Mouse (Mus musculus) forebrain, embryonic 12.5 days (tissue): ENCODE results near the gene Pgap3. TPM values are rescaled to one million over a fixed set of nuclear protein-coding genes. Genes with fewer than 3 reads are reported as not detected.
A peak's percentile ranks its signal among the peaks of the same experiment; 100 is the strongest.

Experiments
- ATAC-seq: fragments of 200-750 bp; cut with Nextera tagmentation; 2 replicates; pipeline ENCODE4 v1.8.0; 2017; ENCODE audit warnings: moderate TSS enrichment; ENCODE audit not compliant: low FRiP score
- H3K27ac ChIP-seq: fragments of 300-500 bp; sonication (generic); 2 replicates; pipeline ENCODE4 v1.5.1; 2016; ENCODE audit warnings: mild to moderate bottlenecking
- H3K27me3 ChIP-seq: fragments of 300-500 bp; sonication (generic); 2 replicates; pipeline ENCODE4 v1.6.1; 2016; ENCODE audit warnings: mild to moderate bottlenecking
- H3K36me3 ChIP-seq: fragments of 300-500 bp; sonication (generic); replicated peaks from 2 replicates; pipeline ENCODE4 v1.6.1; 2016; ENCODE audit warnings: mild to moderate bottlenecking
- H3K4me1 ChIP-seq: fragments of 300-500 bp; sonication (generic); 2 replicates; pipeline ENCODE4 v1.6.1; 2016
- H3K4me2 ChIP-seq: fragments of 300-500 bp; sonication (generic); 2 replicates; pipeline ENCODE4 v1.6.1; 2016; ENCODE audit warnings: mild to moderate bottlenecking, moderate library complexity
- H3K4me3 ChIP-seq: fragments of 300-500 bp; sonication (generic); replicated peaks from 2 replicates; pipeline ENCODE4 v1.5.1; 2016; ENCODE audit warnings: mild to moderate bottlenecking
- H3K9ac ChIP-seq: fragments of 300-500 bp; sonication (generic); 2 replicates; pipeline ENCODE4 v1.6.1; 2016; ENCODE audit warnings: mild to moderate bottlenecking
- H3K9me3 ChIP-seq: fragments of 300-500 bp; sonication (generic); 2 replicates; pipeline ENCODE4 v1.6.1; 2016
- WGBS: fragments of 180-500 bp; shearing (Covaris S2); methylation state at CpG from one replicate; pipeline ENCODE4 v1.1.7; 2016; 5-methylcytosine and 5-hydroxymethylcytosine counted together
- polyA plus RNA-seq: library from polyadenylated mRNA; unstranded; fragments of >200 nt; fragmentation: Nextera tagmentation; extraction: Ambion mirVana; gene quantifications from 2 replicates; pipeline ENCODE4 v1.2.1, GENCODE M21; 2016

The Pgap3 gene
- polyA plus RNA-seq, 1 experiment from 2014 or later, result 8.3 TPM

DNA sequence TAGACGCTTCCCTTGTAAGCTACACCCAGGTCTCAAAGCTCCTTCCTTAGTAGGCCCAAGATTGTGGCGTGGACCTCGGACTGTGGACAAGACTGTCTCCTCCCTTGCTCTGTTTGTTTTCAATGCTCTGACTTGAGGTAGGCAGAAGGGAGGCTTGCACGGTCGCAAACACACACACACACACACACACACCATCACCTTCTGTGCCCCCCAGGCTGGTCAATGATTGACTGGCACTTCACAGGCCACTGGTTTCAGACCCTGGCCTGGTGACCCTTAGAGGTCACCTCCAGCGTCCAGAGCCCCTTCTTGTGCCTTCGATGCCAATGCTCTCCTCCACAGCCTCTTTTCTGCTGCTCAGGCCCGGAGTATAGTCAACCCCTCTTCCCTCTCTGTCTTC, 8.6 kb upstream of the Pgap3 start:
- 56% methylated on average over 8 of the region's 8 CpGs for WGBS
- ATAC-seq, result no peak

DNA sequence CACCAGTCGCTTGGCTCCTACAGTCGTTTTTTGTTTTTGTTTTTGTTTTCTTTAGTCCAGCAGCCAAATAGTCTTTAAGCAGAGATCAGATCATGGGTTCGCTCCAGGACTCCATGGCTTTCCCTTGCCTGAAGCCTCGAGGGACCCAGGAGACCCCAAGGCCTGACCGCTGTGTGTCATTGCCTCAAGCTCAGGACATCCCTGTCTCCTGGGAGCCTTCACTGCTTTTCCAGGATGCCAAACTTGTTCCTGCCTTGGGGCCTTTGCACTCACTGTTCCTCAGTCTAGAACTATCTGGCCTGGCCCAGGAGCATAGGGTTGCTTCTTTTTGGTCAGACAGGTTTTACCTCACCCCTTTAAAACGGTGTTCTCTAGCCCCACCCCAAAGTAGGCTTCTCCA, 6.3 kb upstream of the Pgap3 start:
- ATAC-seq, result no peak
- WGBS, result 72% methylated on average over 6 of the region's 6 CpGs
- no peak overlapping the region for H3K27ac ChIP-seq
- H3K4me3 ChIP-seq, result no peak overlapping the region
- H3K4me1 ChIP-seq, result peaks cover 12% of the 10 kb centered on the region
- H3K9ac ChIP-seq, result no peak overlapping the region
- no peaks in the 10 kb centered on the region for H3K36me3 ChIP-seq
- no peak overlapping the region for H3K4me2 ChIP-seq
- H3K27me3 ChIP-seq, result peaks cover 34% of the 10 kb centered on the region
- H3K9me3 ChIP-seq, result no peaks in the 10 kb centered on the region

More for the DNA sequence above, 8.6 kb upstream of the Pgap3 start:
- H3K36me3 ChIP-seq, result no peaks in the 10 kb centered on the region
- H3K9ac ChIP-seq, result peak overlapping the region; percentile 40; the same call in 1 of the 2 replicates
- peak overlapping the region; percentile 32 for H3K4me2 ChIP-seq
- no peak overlapping the region for H3K27ac ChIP-seq
- no peaks in the 10 kb centered on the region for H3K9me3 ChIP-seq
- no peak overlapping the region for H3K4me3 ChIP-seq
- H3K4me1 ChIP-seq, result peaks cover 30% of the 10 kb centered on the region
- H3K27me3 ChIP-seq, result peaks cover 43% of the 10 kb centered on the region

DNA sequence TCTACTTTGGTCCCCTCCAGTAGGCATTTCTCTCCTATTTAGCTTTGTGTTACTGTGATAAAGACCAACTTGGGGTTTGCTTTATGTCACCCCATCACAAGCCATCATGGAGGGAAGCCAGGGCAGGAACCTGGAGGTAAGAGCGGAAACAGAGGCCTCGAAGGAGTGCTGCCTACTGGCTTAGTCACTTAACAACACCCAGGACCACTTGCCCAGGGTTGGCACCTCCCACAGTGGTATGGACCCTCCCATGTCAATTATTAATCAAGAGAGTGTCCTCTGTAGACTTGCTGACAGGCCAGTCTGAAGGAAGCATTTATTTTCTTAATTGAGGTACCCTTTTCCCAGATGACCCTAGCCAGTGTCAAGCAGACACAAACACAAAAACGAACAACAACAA, 526 bp upstream of the Pgap3 start:
- H3K27ac ChIP-seq, result peak overlapping the region; percentile 97
- H3K4me1 ChIP-seq, result peaks cover 15% of the 10 kb centered on the region
- H3K4me2 ChIP-seq, result peak overlapping the region; percentile 70
- 57% methylated on average over 3 of the region's 3 CpGs for WGBS
- ATAC-seq, result 0 out of 2 replicates have a peak, but pooled peaks have one; percentile 37
- no peaks in the 10 kb centered on the region for H3K9me3 ChIP-seq
- H3K9ac ChIP-seq, result peak overlapping the region; percentile 59
- peaks cover 17% of the 10 kb centered on the region; the same call in 1 of the 2 replicates for H3K27me3 ChIP-seq
- no peaks in the 10 kb centered on the region for H3K36me3 ChIP-seq
- H3K4me3 ChIP-seq, result peak overlapping the region; percentile 58

DNA sequence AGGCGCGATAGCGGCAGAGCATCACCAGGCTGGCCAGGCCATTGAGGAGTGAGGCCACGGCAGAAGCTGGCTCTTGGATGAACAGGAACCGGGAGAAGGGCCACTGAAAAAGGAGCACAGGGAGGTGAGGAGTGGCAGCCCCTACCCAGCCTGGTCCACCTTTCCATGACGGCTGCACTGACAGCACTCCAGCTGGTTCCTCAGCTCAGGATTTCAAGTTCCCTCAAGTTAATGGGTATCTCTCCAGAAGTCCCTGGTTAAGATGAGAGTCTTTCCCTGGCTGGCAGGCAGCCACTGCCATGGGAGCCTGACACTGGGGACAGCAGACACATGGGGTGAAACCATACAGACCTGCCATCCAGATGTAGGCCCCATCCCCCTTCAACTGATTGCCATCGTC, 2.3 kb downstream of the Pgap3 start:
- ATAC-seq, result no peak
- Histone ChIP-seq H3K4me2 (no peak overlapping the region), H3K27me3 (peaks cover 10% of the 10 kb centered on the region; the same call in 1 of the 2 replicates), H3K9ac (no peak overlapping the region), H3K9me3 (no peaks in the 10 kb centered on the region), H3K4me1 (peaks cover 31% of the 10 kb centered on the region), H3K4me3 (no peak overlapping the region), H3K27ac (no peak overlapping the region), H3K36me3 (no peaks in the 10 kb centered on the region)
- WGBS, result 87% methylated on average over 7 of the region's 7 CpGs

DNA sequence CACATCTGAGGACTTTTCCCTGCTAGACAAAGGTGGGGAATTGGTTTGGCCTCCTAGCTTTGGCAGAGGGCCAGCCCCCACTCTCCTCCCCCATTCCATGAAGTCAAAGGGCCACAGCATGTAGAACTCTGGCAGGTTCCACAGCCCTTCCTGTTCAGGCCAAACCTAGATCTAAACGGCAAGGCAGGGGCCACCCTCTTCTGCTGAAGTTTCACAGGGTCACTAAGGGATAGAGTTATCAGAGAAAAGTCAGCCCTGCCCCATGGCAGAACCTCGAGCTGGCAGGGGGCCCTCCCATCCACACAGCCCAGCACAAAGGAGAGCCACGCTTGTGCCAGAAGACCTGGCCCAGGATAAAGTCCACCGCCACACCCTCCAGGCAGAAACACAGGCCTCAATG, 5.2 kb downstream of the Pgap3 start:
- no peak overlapping the region for H3K27ac ChIP-seq
- H3K4me3 ChIP-seq, result no peak overlapping the region
- ATAC-seq, result no peak

GRCm38 (mm10) chr11:98394301-98394700, 6.0 kb downstream of the Pgap3 start:
- H3K9ac ChIP-seq, result 0 out of 2 replicates have a peak overlapping the region, but pooled peaks have one; percentile 12
- peaks cover 33% of the 10 kb centered on the region for H3K27me3 ChIP-seq
- WGBS, result 62% methylated on average over 6 of the region's 6 CpGs
- peaks cover 17% of the 10 kb centered on the region for H3K4me1 ChIP-seq
- no peak overlapping the region for H3K4me2 ChIP-seq
- no peak overlapping the region for H3K27ac ChIP-seq
- H3K4me3 ChIP-seq, result no peak overlapping the region
- H3K36me3 ChIP-seq, result no peaks in the 10 kb centered on the region
- ATAC-seq, result no peak
- no peaks in the 10 kb centered on the region for H3K9me3 ChIP-seq

More for the DNA sequence above, 5.2 kb downstream of the Pgap3 start:
- Histone ChIP-seq H3K9me3 (no peaks in the 10 kb centered on the region), H3K4me1 (peaks cover 24% of the 10 kb centered on the region), H3K4me2 (no peak overlapping the region), H3K27me3 (peaks cover 27% of the 10 kb centered on the region), H3K9ac (no peak overlapping the region), H3K36me3 (no peaks in the 10 kb centered on the region)
- 54% methylated on average over 4 of the region's 4 CpGs for WGBS

DNA sequence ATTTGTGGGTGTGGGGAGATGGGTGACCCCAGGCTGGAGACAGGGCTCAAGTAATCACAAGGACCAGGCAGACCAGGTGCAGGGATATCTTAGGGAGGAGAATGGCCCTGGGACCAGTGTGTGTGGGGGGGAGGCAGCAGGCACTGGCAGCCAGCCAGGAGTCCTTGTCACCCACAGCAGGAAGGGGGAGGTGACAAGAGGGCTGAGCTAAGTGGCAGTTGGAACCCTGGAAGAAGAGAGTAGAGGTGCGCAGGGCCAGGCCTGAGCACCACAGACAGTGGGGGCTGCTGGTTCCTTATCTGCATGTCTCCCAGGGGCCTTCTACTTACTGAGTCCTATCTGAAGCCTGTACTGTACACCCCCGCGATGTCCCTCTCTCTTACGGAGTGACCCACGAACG, 7.0 kb downstream of the Pgap3 start:
- no peaks in the 10 kb centered on the region for H3K9me3 ChIP-seq
- 76% methylated on average over 6 of the region's 6 CpGs for WGBS
- H3K27me3 ChIP-seq, result peaks cover 42% of the 10 kb centered on the region
- H3K9ac ChIP-seq, result no peak overlapping the region
- peaks cover 22% of the 10 kb centered on the region for H3K4me1 ChIP-seq
- H3K36me3 ChIP-seq, result no peaks in the 10 kb centered on the region
- H3K4me3 ChIP-seq, result no peak overlapping the region
- peak; percentile 27; the same call in 1 of the 2 replicates for ATAC-seq
- H3K27ac ChIP-seq, result no peak overlapping the region
- H3K4me2 ChIP-seq, result no peak overlapping the region

DNA sequence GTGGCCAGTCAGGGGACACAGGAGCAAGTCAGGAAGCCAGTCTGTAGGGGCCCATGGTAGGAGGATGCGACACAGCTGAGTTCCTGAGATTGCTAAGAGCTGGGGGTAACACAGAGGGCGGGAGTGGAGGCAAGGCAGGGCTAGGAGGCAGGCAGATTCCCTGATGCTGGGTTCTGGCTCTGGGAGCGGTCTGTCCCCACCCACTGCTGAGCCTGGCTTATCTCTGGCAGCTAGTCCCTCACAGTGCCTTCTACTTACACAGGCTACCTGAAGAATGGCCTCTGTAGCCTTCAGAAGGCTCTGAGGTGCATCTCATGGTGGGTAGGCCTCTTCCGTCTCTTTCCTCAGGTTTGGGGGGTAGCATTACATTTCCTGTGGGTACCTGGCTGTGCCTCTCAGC, 7.6 kb downstream of the Pgap3 start:
- 42% methylated on average over 4 of the region's 4 CpGs for WGBS
- Histone ChIP-seq H3K4me2 (no peak overlapping the region), H3K9me3 (no peaks in the 10 kb centered on the region), H3K9ac (no peak overlapping the region), H3K36me3 (no peaks in the 10 kb centered on the region), H3K4me3 (no peak overlapping the region), H3K4me1 (peaks cover 22% of the 10 kb centered on the region), H3K27me3 (peaks cover 49% of the 10 kb centered on the region), H3K27ac (no peak overlapping the region)
- ATAC-seq, result no peak

GRCm38 (mm10) chr11:98392034-98392433, 8.3 kb downstream of the Pgap3 start:
- Histone ChIP-seq H3K9me3 (no peaks in the 10 kb centered on the region), H3K27me3 (peaks cover 55% of the 10 kb centered on the region), H3K4me3 (no peak overlapping the region), H3K4me1 (peaks cover 22% of the 10 kb centered on the region), H3K27ac (no peak overlapping the region), H3K4me2 (no peak overlapping the region), H3K9ac (no peak overlapping the region), H3K36me3 (no peaks in the 10 kb centered on the region)
- WGBS, result 16% methylated on average over 8 of the region's 8 CpGs
- no peak for ATAC-seq

- Histone ChIP-seq H3K36me3 (no peaks in the 10 kb centered on the region), H3K4me1 (peaks cover 22% of the 10 kb centered on the region), H3K9me3 (no peaks in the 10 kb centered on the region), H3K27ac (no peak overlapping the region), H3K4me2 (no peak overlapping the region), H3K9ac (no peak overlapping the region), H3K27me3 (peaks cover 74% of the 10 kb centered on the region), H3K4me3 (no peak overlapping the region)
- WGBS, result 82% methylated on average over 12 of the region's 12 CpGs
- ATAC-seq, result no peak
Observed at GRCm38 (mm10) chr11:98390141-98390540, 10.1 kb downstream of the Pgap3 start.

DNA sequence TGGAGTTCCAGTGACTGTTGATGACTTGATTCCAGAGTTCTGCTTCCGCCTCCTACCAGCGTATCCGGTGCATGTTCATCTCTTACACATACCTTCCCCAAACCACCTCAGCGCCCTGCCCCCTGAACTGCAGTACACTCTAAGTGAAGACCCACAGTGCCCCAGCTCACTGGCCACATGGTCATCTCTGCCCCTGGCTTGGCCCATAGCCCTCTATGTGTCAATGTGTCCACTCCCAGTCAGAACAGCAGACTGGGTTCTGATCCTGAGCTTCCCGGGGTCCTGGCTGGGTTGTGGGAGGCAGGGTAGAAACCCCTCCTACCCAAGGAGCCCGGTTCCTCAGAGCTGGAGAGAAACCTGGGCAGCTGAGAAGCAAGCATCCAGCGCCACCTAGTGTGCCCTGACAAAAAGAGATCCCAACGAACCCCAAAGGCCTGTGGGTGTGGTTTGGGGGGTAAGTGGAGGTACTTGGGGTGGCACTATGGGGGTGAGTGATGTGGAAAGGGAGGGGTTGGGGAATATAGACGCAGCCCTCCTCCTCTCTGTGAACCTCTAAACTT, 11.0 kb downstream of the Pgap3 start:
- Histone ChIP-seq H3K27me3 (peaks cover 82% of the 10 kb centered on the region), H3K4me1 (peaks cover 18% of the 10 kb centered on the region), H3K9me3 (no peaks in the 10 kb centered on the region), H3K36me3 (no peaks in the 10 kb centered on the region), H3K27ac (no peak overlapping the region), H3K9ac (0 out of 2 replicates have a peak overlapping the region, but pooled peaks have one; percentile 4), H3K4me2 (no peak overlapping the region), H3K4me3 (no peak overlapping the region)
- 23% methylated on average over 9 of the region's 9 CpGs for WGBS
- ATAC-seq, result no peak

DNA sequence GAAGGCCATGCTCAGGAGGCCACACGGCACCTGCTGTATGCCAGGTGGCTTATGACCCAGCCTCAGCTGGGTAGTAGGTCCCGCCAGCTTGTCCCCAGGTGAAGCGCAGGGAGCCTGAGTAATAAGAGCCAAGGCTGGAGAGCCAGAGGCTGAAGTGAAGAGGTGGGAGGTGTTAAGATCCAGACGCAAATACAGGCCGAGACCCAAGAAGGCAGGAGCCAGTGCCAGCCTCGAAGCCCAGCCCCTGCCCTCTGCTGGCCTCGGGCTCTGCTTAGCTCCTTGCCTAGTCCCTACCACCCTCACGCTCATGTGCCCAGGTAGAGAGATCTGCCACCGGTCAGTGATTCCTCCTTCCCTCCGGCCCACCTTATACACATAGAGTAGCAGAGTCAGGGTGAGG, 12.0 kb downstream of the Pgap3 start:
- no peaks in the 10 kb centered on the region for H3K36me3 ChIP-seq
- H3K4me2 ChIP-seq, result no peak overlapping the region
- ATAC-seq, result no peak
- H3K27me3 ChIP-seq, result peaks cover 93% of the 10 kb centered on the region
- WGBS, result 72% methylated on average over 10 of the region's 10 CpGs
- H3K9me3 ChIP-seq, result no peaks in the 10 kb centered on the region
- H3K4me3 ChIP-seq, result no peak overlapping the region
- peaks cover 8% of the 10 kb centered on the region for H3K4me1 ChIP-seq
- no peak overlapping the region for H3K27ac ChIP-seq
- H3K9ac ChIP-seq, result no peak overlapping the region

- no peaks in the 10 kb centered on the region for H3K9me3 ChIP-seq
- H3K36me3 ChIP-seq, result no peaks in the 10 kb centered on the region
- H3K4me1 ChIP-seq, result peaks cover 6% of the 10 kb centered on the region; the same call in 1 of the 2 replicates
- no peak overlapping the region for H3K4me2 ChIP-seq
- WGBS, result 61% methylated on average over 14 of the region's 14 CpGs
- H3K27ac ChIP-seq, result no peak overlapping the region
- ATAC-seq, result no peak
- H3K4me3 ChIP-seq, result no peak overlapping the region
- H3K27me3 ChIP-seq, result peaks cover 89% of the 10 kb centered on the region
- no peak overlapping the region for H3K9ac ChIP-seq
Observed at GRCm38 (mm10) chr11:98387056-98387577, 13.2 kb downstream of the Pgap3 start.
